Mouse (Mus musculus) embryonic facial prominence, embryonic 11.5 days (tissue): ENCODE measurements at regions not wholly inside any gene's neighbourhood (a gene's known extent, or its start where the extent isn't known, plus 50 kb on each side); places are given as distances from the start of the nearest gene placed in this dataset.
A peak's percentile ranks its signal among the peaks of the same experiment; 100 is the strongest.

Experiments used
- ATAC-seq: fragments of 200-750 bp; cut with Nextera tagmentation; replicated peaks from 2 replicates; pipeline ENCODE4 v1.8.0; 2017; ENCODE audit warnings: low read depth; ENCODE audit not compliant: insufficient number of reproducible peaks, low FRiP score, low TSS enrichment
- DNase-seq: peaks from one replicate; pipeline ENCODE4 v3.0.0-alpha.2; 2015; ENCODE audit warnings: low spot score
- H3K27ac ChIP-seq: fragments of 300-500 bp; sonication (generic); replicated peaks from 2 replicates; pipeline ENCODE4 v1.5.1; 2014; ENCODE audit warnings: mild to moderate bottlenecking, low read depth, low read length, control low read depth
- H3K27me3 ChIP-seq: fragments of 300-500 bp; sonication (generic); 2 replicates; pipeline ENCODE4 v1.6.1; 2014; ENCODE audit warnings: mild to moderate bottlenecking, low read length, moderate library complexity, mixed read lengths; ENCODE audit not compliant: control insufficient read depth, insufficient read depth
- H3K36me3 ChIP-seq: fragments of 300-500 bp; sonication (generic); replicated peaks from 2 replicates; pipeline ENCODE4 v1.6.1; 2014; ENCODE audit warnings: low read depth, mild to moderate bottlenecking, low read length, moderate library complexity, mixed read lengths; ENCODE audit not compliant: control insufficient read depth, insufficient read depth
- H3K4me1 ChIP-seq: fragments of 300-500 bp; sonication (generic); 2 replicates; pipeline ENCODE4 v1.6.1; 2014; ENCODE audit warnings: low read length, mixed read lengths; ENCODE audit not compliant: control insufficient read depth, insufficient read depth
- H3K4me2 ChIP-seq: fragments of 300-500 bp; sonication (generic); 2 replicates; pipeline ENCODE4 v1.6.1; 2014; ENCODE audit warnings: low read depth, mild to moderate bottlenecking, control low read depth, low read length, moderate library complexity
- H3K4me3 ChIP-seq: fragments of 300-500 bp; sonication (generic); 2 replicates; pipeline ENCODE4 v1.5.1; 2014; ENCODE audit warnings: low read depth, low read length, control low read depth
- H3K9ac ChIP-seq: fragments of 300-500 bp; sonication (generic); replicated peaks from 2 replicates; pipeline ENCODE4 v1.6.1; 2014; ENCODE audit warnings: mild to moderate bottlenecking, control low read depth, low read length
- H3K9me3 ChIP-seq: fragments of 300-500 bp; sonication (generic); replicated peaks from 2 replicates; pipeline ENCODE4 v1.6.1; 2016; ENCODE audit warnings: mild to moderate bottlenecking, low read length, inconsistent platforms, mixed read lengths; ENCODE audit not compliant: control insufficient read depth
- WGBS: fragments of 180-500 bp; shearing (Covaris S2); extraction: QIAGEN DNeasy Blood & Tissue Kit; methylation state at CpG from one replicate; pipeline ENCODE4 v1.1.7; 2014; 5-methylcytosine and 5-hydroxymethylcytosine counted together

GRCm38 (mm10) chr9:72197331-72197732 lies 77.3 kb upstream of the Zfp280d start:
- Histone ChIP-seq H3K9me3 (no peaks in the 10 kb centered on the region), H3K9ac (no peak overlapping the region), H3K27me3 (no peaks in the 10 kb centered on the region), H3K4me3 (no peak overlapping the region), H3K4me2 (no peak overlapping the region), H3K36me3 (no peaks in the 10 kb centered on the region), H3K27ac (no peak overlapping the region), H3K4me1 (no peaks in the 10 kb centered on the region)
- WGBS = 84% methylated on average over 11 of the region's 11 CpGs
- DNase-seq = no peak
- no peak for ATAC-seq

GRCm38 (mm10) chr9:72198976-72199375 lies 75.7 kb upstream of the Zfp280d start:
- no peak for DNase-seq
- Histone ChIP-seq H3K27me3 (no peaks in the 10 kb centered on the region), H3K36me3 (no peaks in the 10 kb centered on the region), H3K9me3 (no peaks in the 10 kb centered on the region), H3K4me3 (no peak overlapping the region), H3K4me2 (no peak overlapping the region), H3K9ac (no peak overlapping the region), H3K27ac (no peak overlapping the region), H3K4me1 (no peaks in the 10 kb centered on the region)
- no peak for ATAC-seq
- WGBS = 94% methylated on average over 5 of the region's 5 CpGs

- H3K27ac ChIP-seq = no peak overlapping the region
- no peak overlapping the region for H3K9ac ChIP-seq
- no peak for ATAC-seq
- H3K4me1 ChIP-seq = no peaks in the 10 kb centered on the region
- H3K4me2 ChIP-seq = no peak overlapping the region
- no peaks in the 10 kb centered on the region for H3K27me3 ChIP-seq
- H3K36me3 ChIP-seq = no peaks in the 10 kb centered on the region
- no peak for DNase-seq
- no peak overlapping the region for H3K4me3 ChIP-seq
- 88% methylated on average over 2 of the region's 2 CpGs for WGBS
- no peaks in the 10 kb centered on the region for H3K9me3 ChIP-seq
Measured at GRCm38 (mm10) chr9:72204357-72204905, 70.2 kb upstream of the Zfp280d start.

- no peak for ATAC-seq
- H3K4me3 ChIP-seq = no peak overlapping the region
Measured at GRCm38 (mm10) chr9:72205815-72206214, 68.8 kb upstream of the Zfp280d start.

GRCm38 (mm10) chr9:72206911-72207310 lies 67.7 kb upstream of the Zfp280d start:
- ATAC-seq (no peak), DNase-seq (no peak)
- Histone ChIP-seq H3K9ac (no peak overlapping the region), H3K27ac (no peak overlapping the region), H3K27me3 (no peaks in the 10 kb centered on the region), H3K9me3 (no peaks in the 10 kb centered on the region), H3K4me2 (no peak overlapping the region), H3K4me1 (no peaks in the 10 kb centered on the region), H3K36me3 (no peaks in the 10 kb centered on the region), H3K4me3 (no peak overlapping the region)
- WGBS = 79% methylated on average over 2 of the region's 2 CpGs

More at GRCm38 (mm10) chr9:72205815-72206214, 68.8 kb upstream of the Zfp280d start:
- H3K4me1 ChIP-seq = no peaks in the 10 kb centered on the region
- no peak overlapping the region for H3K27ac ChIP-seq
- no peaks in the 10 kb centered on the region for H3K9me3 ChIP-seq
- no peak overlapping the region for H3K4me2 ChIP-seq
- WGBS = 82% methylated on average over 7 of the region's 7 CpGs
- H3K36me3 ChIP-seq = no peaks in the 10 kb centered on the region
- H3K9ac ChIP-seq = no peak overlapping the region
- no peak for DNase-seq
- H3K27me3 ChIP-seq = no peaks in the 10 kb centered on the region

- H3K9me3 ChIP-seq = no peaks in the 10 kb centered on the region
- DNase-seq (no peak), ATAC-seq (no peak)
- no peaks in the 10 kb centered on the region for H3K27me3 ChIP-seq
- no peak overlapping the region for H3K4me2 ChIP-seq
- H3K4me3 ChIP-seq = no peak overlapping the region
- no peak overlapping the region for H3K27ac ChIP-seq
- 62% methylated on average over 7 of the region's 7 CpGs for WGBS
- H3K36me3 ChIP-seq = no peaks in the 10 kb centered on the region
- H3K9ac ChIP-seq = no peak overlapping the region
- H3K4me1 ChIP-seq = no peaks in the 10 kb centered on the region
Measured at GRCm38 (mm10) chr9:72208296-72208695, 66.4 kb upstream of the Zfp280d start.

GRCm38 (mm10) chr9:72217296-72218028 lies 57.2 kb upstream of the Zfp280d start:
- H3K4me1 ChIP-seq = no peaks in the 10 kb centered on the region
- no peak overlapping the region for H3K4me3 ChIP-seq
- H3K9ac ChIP-seq = no peak overlapping the region
- 62% methylated on average over 11 of the region's 11 CpGs for WGBS
- peaks cover 3% of the 10 kb centered on the region; the same call in 1 of the 2 replicates for H3K9me3 ChIP-seq
- DNase-seq (peak; percentile 19), ATAC-seq (no peak)
- H3K4me2 ChIP-seq = no peak overlapping the region
- no peaks in the 10 kb centered on the region for H3K36me3 ChIP-seq
- H3K27me3 ChIP-seq = no peaks in the 10 kb centered on the region
- H3K27ac ChIP-seq = no peak overlapping the region

GRCm38 (mm10) chr9:72218736-72219135 lies 55.9 kb upstream of the Zfp280d start:
- no peaks in the 10 kb centered on the region for H3K27me3 ChIP-seq
- WGBS = 78% methylated on average over 7 of the region's 7 CpGs
- ATAC-seq (no peak), DNase-seq (no peak)
- no peak overlapping the region for H3K4me3 ChIP-seq
- no peaks in the 10 kb centered on the region for H3K4me1 ChIP-seq
- H3K9ac ChIP-seq = no peak overlapping the region
- H3K36me3 ChIP-seq = no peaks in the 10 kb centered on the region
- no peak overlapping the region for H3K27ac ChIP-seq
- H3K9me3 ChIP-seq = peaks cover 3% of the 10 kb centered on the region; the same call in 1 of the 2 replicates
- H3K4me2 ChIP-seq = no peak overlapping the region
